Mouse (Mus musculus): ENCODE data around the gene Cdk18.

- TF ChIP-seq POLR2A (IDR thresholded peaks at IDR 0.05; ENCODE audit: extremely low read depth, insufficient read depth, low read length), result no peak
- TF ChIP-seq CTCF (IDR thresholded peaks at IDR 0.05; ENCODE audit: low read depth, low read length), result no peak
Observed at GRCm38 (mm10) chr1:132189231-132189630, 49.7 kb upstream of the Cdk18 start.

Data from liver, adult 2 months (tissue).